Mouse (Mus musculus): ENCODE results near the gene Gm47841.

The Gm47841 gene

DNA sequence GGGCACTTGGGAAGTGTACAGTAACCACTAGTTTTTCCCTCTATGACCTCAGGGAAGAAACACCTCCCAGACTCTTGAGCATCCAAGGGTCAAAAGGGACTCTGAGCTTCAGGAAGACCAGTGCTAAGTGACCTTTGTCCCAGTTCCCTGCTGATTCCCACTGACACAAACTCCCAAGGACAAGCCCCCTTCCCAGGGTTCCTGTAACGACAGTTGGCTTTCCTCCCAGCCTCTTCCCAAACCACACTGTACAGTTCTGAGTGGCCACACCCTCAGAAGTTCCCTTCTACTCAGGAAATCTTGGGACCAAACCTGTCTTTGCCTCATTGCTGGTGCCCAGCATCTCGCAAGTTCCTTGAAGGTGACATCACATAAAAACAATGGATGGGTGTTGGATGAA, 25.5 kb upstream of the Gm47841 start:
- DNase-seq, result no peak

DNA sequence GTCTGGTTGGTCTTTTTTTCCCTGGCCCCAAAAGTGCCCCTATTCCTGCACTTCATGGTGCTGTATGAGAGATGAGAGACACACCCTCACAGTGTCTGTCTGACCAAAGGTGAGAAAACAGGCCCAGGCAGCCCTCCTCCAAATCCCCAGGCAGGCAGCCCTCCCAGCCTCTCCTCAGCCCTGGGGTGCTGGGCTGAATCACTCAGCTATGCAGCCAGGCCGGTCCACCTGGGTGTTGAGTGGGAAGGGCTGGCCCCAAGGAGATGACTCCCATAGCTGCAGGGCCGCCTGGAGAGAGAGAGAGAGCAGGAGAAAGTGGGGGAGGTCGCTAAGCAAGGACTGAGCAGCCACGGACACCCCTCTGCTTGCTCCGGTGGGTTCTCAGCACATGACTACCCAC, 23.6 kb upstream of the Gm47841 start:
- peak in 1 of 2 experiments; percentile 68 for DNase-seq

DNA sequence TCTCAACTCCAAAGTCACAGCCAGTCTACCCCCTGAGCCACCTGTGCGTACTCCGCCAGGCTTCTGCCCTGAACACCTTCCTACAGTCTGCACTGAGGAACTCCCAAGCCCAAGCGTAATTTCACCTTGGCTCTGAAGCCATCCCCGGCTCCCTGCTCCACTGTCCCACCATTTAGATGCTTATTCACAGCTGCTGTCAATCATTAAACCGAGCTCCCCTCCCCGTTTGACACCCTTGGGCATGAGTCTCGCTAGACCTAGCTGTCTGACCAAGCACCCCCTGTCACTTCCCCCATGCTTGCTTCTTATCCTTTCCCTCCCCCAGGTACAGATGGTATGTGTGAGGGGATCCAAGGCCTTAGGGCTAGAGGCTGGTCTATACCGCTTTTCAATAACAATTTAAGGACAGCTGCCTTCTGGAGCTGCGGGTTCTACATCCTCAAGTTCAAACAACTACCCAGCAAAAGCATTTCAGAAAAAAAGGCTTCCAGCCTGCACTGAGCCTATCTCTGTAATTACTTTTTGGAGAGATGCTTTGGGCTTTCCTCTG, 22.5 kb upstream of the Gm47841 start:
- peak; percentile 86 to 87 for DNase-seq

DNA sequence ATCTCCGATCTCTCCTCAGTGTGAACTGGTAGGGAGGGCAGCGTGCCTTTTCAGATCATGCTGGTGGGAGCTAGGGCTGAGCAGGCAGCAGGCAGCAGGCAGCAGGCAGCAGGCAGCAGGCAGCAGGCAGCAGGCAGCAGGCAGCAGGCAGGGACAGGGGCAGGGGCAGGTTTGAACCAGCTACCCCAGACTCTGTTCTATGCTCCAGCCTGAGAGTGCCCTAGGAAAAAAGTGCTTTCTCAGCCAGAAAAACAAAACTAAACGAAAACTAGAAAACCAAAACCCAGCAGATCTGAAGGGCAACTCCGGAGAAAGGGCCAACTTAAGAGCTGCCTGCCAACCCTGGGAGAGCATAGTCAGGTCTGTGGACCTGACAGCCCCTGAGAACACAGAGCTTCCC, 21.5 kb upstream of the Gm47841 start:
- DNase-seq, result peak in 1 of 2 experiments; percentile 61

DNA sequence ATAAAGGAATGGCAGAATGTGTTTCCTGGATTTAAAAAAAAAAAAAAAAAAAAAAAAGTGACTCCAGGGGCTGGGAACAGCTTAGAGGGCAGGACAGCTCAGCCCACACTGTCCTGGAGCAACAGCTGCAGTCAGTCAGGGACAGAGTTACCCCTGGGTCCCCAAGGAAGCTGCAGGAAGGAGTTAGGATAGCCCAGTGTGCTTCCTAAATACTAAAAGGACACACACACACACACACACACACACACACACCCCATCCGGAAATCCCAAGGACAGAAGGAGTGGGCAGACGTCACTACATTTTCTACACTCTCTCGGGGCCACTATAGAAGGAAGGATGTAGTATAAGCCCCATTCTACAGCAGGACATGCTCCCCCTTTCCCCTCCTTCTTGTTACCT, 20.8 kb upstream of the Gm47841 start:
- no peak for DNase-seq

DNA sequence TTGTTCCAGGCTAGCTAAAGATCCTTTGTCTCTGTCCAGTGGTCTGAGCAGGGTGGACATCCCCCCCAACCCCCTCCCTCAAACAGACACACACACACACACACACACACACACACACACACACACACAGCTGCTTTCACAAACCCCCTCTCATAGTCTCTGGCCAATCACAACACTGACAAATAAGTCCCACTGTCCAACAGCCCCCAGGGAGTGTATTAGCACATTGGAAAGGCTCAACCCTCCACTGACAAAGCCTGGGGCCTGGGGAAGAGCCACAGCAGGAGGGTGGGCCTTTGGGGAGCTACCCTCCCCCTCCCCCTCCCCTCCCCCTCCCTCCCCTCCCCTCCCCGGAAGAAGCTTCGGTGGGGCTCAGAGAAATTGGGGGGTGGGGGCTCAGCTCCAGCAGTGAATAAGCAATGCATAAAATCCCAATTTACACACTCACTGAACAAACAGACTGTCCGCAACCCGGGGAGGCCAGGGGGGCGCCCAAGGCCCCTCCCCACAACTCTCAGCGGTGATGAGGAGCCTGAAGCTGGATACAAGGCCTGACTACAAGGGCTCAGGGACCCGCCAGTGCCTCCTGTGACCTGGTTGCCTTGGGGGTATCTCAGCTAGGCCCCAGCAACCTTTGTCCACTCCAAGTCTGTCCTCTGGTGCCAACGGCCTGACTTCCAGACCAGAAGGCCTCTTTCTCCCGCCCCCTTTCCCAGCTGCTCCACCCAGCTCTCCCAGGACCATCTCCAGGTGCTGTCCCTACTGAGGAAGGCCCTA, 19.9 kb upstream of the Gm47841 start:
- peak in 1 of 2 experiments; percentile 67 for DNase-seq

DNA sequence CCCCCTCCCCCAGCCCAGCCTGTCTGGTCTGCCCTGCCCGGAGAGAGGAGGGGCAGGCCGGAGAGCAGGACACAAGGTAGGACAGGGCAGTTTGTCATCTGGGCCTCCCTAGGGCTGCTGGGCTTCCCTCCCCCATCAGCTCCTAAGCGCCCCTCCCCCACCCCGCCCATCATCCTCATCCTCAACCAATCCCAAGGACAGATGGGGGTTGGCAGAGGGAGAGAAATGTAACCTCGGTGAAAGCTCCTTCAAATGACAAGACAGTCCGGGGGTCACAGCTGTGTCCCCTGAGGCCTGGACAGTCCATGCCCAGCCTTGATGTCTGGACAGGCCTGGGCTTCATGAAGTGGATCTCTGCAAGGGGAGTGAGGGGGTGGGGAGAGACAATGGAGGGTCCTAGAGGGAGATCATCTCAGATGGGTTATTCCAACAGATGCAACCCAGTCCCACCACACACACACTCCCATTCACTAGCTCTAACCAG, 19.2 kb upstream of the Gm47841 start:
- DNase-seq, result no peak

DNA sequence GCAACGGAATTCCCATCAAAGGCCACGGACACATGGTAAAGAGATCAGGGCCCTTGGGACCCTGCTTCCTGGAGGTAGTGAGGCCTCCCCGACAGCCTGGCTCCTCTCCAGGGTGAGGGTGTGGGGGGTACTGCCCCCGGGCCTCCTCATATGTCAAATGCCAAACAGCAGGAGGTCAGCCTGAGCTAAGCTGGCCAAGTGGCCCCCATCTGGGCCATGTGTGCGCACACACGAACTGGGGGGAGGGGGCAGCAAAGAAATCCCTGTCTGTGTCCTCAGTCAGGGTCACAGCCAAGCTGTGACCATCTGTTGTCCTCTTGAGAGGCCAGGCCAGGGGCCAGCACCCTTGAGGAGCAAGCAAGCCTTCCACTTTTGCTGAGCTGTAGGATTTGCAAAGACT, 17.9 kb upstream of the Gm47841 start:
- DNase-seq, result no peak

DNA sequence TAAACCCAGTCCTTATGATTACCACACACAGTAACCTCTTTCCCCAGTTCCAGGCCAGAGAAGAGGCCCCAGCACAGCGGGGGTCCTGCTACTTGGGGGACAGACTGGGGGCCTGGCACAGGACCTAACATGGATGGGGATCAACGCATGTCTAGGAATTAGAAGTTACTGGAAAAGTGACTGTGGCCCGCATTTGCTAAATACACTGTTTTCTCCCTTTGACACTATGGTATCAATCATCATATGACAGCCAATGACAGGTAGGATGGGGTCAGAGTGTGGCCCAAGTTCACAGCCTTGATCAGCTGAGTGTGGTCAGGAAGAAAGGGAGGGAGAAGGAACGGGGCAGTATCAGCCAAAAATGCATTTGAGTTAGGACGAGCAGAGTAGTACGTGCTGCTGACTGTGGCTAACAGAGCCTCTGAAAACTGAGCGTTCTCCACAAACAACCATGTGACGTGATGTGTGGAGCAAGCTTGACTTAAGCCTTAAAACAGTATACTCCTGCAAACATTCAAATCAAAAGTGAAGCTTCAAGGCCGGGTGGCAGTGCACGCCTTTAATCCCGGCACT, 13.2 kb upstream of the Gm47841 start:
- no peak for DNase-seq

DNA sequence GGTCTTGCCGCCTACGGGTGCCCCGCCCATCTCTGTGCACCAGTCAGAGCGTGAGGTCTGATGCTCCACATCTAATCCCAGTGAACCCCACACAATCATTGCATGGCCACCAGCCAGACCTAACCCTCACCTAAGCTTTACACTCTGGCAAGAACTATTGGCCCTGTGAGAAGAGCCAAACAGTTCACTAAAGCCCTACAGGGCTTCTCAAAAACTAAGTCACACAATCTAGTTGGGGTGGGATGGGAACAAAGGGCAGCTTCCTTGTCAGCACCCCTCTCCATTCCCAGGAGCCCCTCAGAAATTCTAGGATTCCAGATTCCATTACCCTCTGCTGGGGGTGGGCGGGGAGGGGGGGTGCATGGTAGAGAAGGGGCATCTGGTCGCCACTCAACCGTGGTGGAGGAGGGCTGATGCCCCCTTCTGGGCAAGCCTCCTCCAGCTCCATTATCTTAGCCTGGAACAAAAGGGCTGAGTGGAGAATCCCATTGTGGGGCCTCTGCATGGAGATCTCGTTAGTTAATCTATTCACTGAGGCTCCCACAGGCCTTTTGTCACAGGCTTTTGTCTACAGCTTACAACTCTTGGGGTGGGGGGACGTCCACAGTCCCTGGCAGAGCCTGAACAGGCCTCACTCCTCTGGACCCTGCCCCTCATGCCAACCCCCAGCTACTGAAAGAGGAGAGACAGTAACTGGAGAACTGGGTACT, 12.5 kb upstream of the Gm47841 start:
- DNase-seq, result no peak

DNA sequence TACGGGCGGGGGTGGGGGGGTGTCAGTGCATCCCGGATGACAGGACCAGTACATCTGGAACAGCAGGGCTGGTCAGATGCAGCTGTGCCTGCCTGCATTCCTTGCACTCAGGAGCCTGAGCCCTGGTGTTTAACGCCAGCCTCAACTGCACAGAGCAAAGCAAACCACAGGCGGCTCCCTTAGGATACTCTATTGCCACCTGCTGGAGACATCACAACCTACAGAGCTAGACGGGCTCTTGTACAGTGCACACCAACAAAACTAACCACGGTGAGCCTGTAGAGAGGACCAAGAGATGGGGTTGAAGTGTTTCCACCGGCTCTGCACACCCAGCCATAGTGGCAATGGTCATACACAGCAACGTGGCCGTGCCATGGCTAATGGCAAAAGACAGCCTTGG, 9.0 kb upstream of the Gm47841 start:
- peak in 1 of 2 experiments; percentile 60 for DNase-seq

DNA sequence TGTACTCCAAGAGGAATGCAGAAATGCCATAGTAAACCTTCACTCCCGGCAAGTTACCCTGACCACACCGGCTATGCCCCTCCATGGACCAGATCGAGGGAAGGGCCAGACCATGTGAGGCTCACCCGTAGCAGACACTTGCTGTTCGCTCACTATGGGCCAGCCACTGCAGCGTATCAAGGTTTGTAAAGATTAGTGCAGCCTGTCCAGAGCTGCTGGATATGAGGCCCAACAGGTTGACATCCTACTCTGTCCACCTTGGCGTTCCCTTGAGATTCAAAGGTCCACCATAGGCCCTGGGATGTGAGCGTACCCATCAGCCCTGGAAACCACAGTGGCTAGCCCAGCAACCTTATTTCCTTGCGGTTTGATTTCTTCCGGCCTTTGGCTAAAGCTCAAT, 7.3 kb upstream of the Gm47841 start:
- no peak for DNase-seq

DNA sequence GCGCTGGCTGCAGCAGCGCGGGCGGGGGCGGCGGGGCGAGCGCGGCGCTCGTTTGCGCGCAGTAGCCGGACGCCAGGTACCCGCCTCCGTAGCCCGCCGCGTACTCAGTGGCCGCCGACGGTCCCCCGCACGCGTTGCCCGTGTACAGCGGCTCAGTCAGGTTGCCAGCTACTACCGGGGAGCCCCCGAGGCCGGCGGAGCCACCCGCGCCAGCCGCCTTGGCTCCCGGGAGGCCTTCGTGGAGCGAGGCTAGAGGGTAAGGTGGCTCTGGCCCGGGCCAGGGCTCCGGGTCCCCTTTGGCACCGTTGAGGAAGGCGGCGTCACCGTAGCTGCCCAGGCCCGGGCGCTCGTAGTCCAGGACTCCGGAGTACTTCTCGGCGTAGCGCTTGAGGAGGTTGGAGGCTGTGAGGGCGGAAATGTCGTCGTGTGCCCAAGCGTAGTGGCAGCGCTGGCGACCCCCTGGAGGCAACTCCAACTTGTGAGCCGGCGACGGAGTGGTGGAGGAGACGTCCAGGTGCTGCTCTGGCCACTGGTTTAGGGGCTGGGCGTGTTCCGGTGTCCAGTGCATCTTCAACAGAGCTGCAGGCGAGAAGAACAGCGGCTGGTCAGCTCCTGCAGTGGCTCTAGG, 6.7 kb upstream of the Gm47841 start:
- no peak for DNase-seq

DNA sequence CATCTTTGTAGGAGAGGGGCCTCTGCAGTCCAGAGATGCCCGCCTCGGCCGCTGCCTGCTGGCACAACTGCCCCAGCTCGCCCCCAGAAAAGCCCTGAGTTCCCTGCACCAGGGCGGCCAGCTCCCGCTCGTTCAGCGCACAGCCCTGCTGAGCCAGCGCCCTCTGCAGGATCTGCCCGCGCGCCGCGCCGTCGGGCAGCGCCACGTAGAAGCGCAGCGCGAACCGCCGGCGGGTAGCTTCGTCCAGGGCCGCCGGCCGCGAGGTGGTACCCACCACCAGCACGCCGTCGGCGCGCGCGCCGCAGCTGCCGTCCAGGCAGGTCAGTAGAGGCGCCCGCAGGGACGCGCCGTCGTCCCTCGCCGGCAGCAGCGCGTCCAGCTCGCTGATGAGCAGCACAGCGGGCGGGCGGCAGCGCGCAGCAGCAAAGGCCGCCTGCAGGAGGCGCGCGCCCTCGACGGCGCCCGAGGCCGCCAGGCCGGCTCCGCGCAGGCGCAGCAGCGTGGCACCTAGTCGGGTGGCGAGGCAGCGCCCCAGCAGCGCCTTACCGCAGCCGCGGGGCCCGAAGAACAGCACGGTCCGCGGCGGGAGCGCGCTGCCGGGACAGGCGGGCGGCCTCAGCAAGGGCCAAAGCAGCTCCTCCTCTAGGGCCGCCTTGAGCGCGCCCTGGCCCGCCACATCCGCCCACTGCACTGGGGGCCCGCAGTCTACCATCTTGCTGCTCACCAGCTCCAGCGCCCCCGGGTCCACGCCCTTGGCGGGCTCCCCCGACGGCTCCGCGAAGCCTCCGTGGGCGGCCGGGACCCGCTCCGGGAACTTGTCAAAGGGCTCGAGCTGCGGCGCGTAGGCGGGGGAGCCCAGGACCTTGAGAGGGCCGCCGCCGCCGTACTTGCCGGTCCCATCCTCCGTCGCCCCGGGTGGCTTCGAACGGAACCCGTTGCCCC, 5.6 kb upstream of the Gm47841 start:
- no peak for DNase-seq

DNA sequence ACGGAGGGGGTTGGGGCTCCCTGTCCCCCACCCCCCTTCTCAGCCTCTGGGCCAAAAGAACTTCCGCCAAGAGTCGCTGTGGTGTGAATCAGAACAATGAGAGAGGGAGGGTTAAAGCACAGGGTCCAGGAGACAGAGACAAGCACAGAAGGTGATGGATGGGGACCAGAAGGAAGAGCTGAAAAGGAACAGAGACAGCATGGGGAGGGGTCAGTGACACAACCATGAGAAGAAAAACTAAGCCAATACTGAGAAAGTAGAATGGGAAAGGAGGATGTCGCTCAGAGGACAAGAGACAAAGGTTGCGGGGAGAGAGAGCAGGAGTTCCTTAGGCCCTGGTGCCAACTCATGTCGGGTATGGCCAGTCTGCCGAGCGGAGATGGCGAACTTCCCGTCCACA, 4.7 kb upstream of the Gm47841 start:
- DNase-seq, result no peak

DNA sequence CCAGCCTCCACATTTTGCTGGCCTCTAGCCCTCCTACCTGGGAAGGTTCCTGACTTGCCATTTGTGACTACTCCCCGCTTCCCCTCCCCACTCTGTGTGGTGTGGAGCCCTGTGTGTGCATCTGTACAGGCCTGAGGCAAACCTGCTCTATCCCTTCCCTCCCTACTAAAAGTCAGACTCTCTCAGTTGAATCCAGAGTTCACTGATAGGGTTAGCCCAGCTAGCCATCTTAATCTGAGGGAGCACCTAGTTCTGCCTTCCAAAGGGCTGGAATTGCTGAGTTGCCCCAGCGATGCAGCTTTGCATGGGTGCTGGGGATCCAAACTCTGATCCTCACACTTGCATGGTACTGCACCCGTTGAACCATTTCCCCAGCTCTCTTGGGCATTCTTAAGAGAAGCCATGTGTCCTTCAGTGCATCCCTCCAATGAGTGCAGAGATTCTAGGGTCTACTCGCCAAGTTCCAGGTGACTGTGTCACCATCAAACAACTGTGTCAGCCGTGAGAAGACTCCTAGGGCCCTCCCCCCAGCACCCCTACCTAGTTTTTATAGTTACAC, 1.2 kb upstream of the Gm47841 start:
- DNase-seq, result no peak

DNA sequence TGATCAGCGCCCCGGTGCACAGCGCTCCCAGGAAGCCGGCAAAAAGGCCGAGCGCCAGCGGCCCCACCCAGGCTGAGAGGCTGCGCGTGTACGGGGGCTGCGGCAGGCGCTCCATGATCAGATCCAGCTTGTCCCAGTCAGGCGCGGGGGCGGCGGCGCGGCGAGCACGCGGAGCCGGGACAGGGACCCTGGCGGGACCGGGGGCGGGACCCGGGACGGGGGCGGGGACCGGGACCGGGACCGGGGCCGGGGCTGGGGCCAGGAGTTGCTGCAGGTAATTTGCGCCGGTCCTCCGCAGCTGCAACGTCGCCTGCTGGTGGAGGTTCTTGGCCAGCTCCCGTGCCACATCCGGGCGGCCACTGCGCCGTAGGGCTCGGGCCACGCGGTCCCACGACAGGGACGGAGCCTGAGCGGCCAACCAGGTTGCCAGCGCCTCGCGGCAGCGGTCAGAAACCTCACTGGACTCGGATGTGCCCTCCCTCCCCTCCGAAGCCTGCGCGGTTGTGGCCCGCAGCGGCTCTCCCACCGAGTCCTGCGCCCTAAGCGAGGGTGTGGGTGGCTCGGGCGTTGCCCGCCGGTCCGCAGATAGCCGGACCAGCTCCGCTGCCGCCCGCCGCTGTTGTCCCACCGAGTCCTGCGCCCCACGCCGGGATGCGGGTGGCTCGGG, 537 bp downstream of the Gm47841 start:
- no peak for DNase-seq

DNA sequence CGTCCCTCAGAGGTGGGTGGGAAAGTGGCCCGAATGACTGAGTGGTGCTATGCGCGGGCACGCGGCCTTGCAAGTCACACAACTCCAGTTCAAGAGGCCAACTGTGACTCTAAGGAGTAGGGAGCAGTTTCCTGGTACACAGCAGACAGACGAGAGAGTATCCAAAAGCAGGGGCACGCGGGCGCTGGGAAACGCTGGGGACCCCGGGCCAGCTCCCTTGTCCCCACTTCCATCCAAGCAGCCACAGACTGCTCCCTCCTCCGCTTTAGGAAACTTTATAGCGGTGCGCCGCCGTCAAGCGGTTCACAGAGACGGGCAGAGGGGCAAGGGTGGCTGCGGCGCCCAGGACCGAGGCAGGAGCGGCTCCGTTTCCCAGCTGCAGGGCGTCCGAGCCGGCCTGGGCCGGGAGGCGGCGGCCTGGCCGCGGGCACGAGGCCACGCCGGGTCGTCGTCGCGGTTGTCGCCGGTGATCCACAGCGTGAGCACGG, 1.1 kb downstream of the Gm47841 start:
- DNase-seq, result no peak

DNA sequence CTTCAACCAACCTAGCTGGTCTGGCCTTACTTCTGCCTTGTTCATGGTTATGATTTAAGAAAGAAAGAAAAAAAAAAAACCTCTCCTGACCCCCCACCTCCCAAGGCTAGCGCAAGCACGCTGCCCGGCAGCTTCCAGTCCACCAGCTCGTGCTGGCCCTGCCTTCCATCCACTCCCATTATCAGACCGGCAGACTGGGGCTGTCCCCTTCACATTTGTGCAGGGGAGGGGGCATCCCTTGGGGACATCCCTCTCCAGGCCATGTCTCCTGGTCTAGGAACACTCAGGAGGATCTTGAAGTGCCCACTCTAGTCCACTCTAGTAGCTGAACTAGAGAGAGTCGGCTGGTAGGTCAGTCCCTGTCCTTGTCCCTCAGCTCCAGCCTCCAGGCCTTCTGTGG, 2.7 kb downstream of the Gm47841 start:
- DNase-seq, result no peak

DNA sequence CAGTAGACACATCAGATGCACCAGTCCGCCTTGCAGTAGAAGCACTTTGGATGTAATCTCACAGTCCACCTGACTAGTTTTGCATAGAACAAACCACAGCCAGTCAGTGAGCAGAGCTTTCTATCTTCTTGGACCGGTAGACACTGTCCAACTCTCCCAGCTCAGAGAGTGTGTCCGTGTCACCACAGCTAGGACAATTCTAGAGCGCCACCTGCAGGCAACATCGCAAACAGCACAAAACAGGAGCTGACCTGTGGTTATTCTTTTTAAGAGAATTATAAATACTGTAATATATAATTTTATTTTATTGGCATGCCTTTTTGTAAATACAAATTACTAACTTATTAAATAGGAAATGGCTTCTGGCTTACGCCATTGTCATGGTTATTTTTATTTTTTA, 4.6 kb downstream of the Gm47841 start:
- DNase-seq, result peak; percentile 39 to 65

DNA sequence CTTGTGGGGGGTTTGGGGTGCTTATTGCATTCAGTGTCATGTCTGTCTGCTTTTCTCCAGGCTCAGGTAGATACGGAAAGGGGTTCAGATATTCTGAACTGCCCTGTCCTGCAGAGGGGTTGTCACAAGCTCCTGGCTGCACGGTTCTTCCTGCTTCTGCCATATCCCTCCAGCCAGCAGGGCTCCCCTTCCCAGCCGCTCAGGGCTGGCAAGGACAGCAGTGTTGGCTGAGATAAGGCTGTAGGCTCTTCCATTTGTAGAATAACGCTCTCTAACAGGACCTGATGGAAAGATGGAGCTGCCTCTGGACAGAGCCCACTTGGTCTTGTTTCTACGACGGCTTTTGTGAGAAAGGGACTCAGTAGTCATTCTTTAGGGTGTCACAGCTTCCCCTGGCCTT, 5.2 kb downstream of the Gm47841 start:
- no peak for DNase-seq
